Mouse (Mus musculus): ENCODE results near the gene Pigg. TPM values are rescaled to one million over a fixed set of nuclear protein-coding genes. Genes with fewer than 3 reads are reported as not detected.
A peak's percentile ranks its signal among the peaks of the same experiment; 100 is the strongest.

The Pigg gene
- polyA plus RNA-seq, 2 experiments: 2.4 to 5.8 TPM

GRCm38 (mm10) chr5:108366984-108367841, 54.8 kb downstream of the Pigg start:
- Histone ChIP-seq H3K9ac (ENCODE audit: low read depth, low read length, severe bottlenecking) (peak overlapping the region; percentile 50), H3K4me3 (replicated peaks; ENCODE audit: low read length) (peak overlapping the region; percentile 52), H3K36me3 (ENCODE audit: control insufficient read depth, insufficient read depth, low read length) (no peaks in the 10 kb centered on the region), H3K9me3 (ENCODE audit: control insufficient read depth, low read length) (no peaks in the 10 kb centered on the region), H3K27ac (replicated peaks; ENCODE audit: low read depth, low read length) (no peak overlapping the region), H3K27me3 (ENCODE audit: control insufficient read depth, insufficient read depth, low read length) (peaks cover 88% of the 10 kb centered on the region), H3K4me1 (ENCODE audit: control insufficient read depth, insufficient read depth, low read length) (peaks cover 15% of the 10 kb centered on the region), H3K4me2 (replicated peaks; ENCODE audit: low read depth, low read length, severe bottlenecking) (peak overlapping the region; percentile 94)
- ATAC-seq (ENCODE audit: low FRiP score, low read depth) (peak; percentile 32; the same call in 1 of the 2 replicates), DNase-seq (ENCODE audit: low spot score) (no peak)
- no peak for TF ChIP-seq POLR2A (IDR thresholded peaks at IDR 0.05; ENCODE audit: borderline replicate concordance, extremely low read depth, insufficient read depth, insufficient read length)
- WGBS: under 1% methylated on average over 53 of the region's 100 CpGs

DNA sequence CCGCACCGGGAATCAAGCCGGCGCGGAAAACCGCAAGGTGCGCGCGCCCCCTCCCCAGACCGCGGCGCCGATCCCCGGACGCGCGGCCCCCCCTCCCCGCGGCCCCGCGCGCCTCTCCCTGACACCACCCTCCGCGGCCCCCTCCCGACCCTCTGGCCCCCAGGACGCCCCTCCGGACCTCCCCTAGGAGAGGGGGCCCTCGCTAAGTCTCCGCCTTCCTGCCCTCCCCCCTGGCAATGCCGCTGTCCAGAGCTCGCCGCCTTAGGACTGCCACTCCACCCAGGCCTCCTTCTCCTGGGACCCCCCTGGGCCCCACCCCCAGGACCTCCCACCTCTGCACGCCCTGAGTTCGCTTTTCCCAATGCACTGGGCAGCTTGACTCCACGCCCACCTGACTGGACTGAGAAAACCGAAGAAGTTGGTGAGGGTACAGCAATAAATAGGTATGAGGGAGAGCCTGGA, 55.5 kb downstream of the Pigg start, which contains the start of gene Gm42517:
Gene Gm42517, minus strand, starts transcription at position 52 of the 462 bp plus-strand sequence.
- no peak within 1 kb of the TSS for H3K27ac ChIP-seq (replicated peaks; ENCODE audit: low read depth, low read length)
- ATAC-seq (ENCODE audit: low FRiP score, low read depth): no peak
- peak within 1 kb of the TSS; percentile 94 for H3K4me2 ChIP-seq (replicated peaks; ENCODE audit: low read depth, low read length, severe bottlenecking)
- H3K4me1 ChIP-seq (ENCODE audit: control insufficient read depth, insufficient read depth, low read length): peaks cover 15% of the 10 kb centered on the region
- H3K36me3 ChIP-seq (ENCODE audit: control insufficient read depth, insufficient read depth, low read length): no peaks in the 10 kb centered on the region
- H3K4me3 ChIP-seq (replicated peaks; ENCODE audit: low read length): peak within 1 kb of the TSS; percentile 52
- peaks cover 89% of the 10 kb centered on the region for H3K27me3 ChIP-seq (ENCODE audit: control insufficient read depth, insufficient read depth, low read length)
- no peak for TF ChIP-seq POLR2A (IDR thresholded peaks at IDR 0.05; ENCODE audit: borderline replicate concordance, extremely low read depth, insufficient read depth, insufficient read length)
- 1% methylated on average over 10 of the region's 36 CpGs for WGBS
- H3K9me3 ChIP-seq (ENCODE audit: control insufficient read depth, low read length): no peaks in the 10 kb centered on the region
- no peak for DNase-seq (ENCODE audit: low spot score)
- H3K9ac ChIP-seq (ENCODE audit: low read depth, low read length, severe bottlenecking): peak within 1 kb of the TSS; percentile 50

DNA sequence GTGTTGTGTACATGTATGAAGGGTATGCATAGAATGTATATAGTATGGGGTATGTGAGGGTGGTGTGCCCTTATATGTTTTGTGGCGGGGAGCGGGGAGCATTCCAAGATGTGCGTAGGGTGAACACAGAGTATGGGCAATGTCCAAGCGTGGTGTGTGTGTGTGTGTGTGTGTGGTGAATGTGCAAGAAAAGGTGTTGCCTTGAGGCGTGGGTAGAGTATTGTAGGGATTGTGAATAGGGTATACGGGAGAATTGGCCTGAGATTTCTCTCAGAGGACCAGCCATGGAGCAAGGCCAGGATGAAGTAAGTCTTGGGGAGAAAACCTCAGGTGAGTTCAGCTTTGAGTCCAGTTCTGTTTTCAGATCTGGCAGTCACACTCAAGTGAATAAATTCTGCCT, 56.0 kb downstream of the Pigg start:
- Histone ChIP-seq H3K36me3 (ENCODE audit: control insufficient read depth, insufficient read depth, low read length) (no peaks in the 10 kb centered on the region), H3K27me3 (ENCODE audit: control insufficient read depth, insufficient read depth, low read length) (peaks cover 85% of the 10 kb centered on the region), H3K9ac (ENCODE audit: low read depth, low read length, severe bottlenecking) (no peak overlapping the region), H3K27ac (replicated peaks; ENCODE audit: low read depth, low read length) (no peak overlapping the region), H3K4me2 (replicated peaks; ENCODE audit: low read depth, low read length, severe bottlenecking) (peak overlapping the region; percentile 94), H3K4me1 (ENCODE audit: control insufficient read depth, insufficient read depth, low read length) (peaks cover 15% of the 10 kb centered on the region), H3K9me3 (ENCODE audit: control insufficient read depth, low read length) (no peaks in the 10 kb centered on the region), H3K4me3 (replicated peaks; ENCODE audit: low read length) (peak overlapping the region; percentile 52)
- TF ChIP-seq POLR2A (IDR thresholded peaks at IDR 0.05; ENCODE audit: borderline replicate concordance, extremely low read depth, insufficient read depth, insufficient read length): no peak
- ATAC-seq (ENCODE audit: low FRiP score, low read depth) (no peak), DNase-seq (ENCODE audit: low spot score) (no peak)
- WGBS: 9% methylated on average over 6 of the region's 6 CpGs

DNA sequence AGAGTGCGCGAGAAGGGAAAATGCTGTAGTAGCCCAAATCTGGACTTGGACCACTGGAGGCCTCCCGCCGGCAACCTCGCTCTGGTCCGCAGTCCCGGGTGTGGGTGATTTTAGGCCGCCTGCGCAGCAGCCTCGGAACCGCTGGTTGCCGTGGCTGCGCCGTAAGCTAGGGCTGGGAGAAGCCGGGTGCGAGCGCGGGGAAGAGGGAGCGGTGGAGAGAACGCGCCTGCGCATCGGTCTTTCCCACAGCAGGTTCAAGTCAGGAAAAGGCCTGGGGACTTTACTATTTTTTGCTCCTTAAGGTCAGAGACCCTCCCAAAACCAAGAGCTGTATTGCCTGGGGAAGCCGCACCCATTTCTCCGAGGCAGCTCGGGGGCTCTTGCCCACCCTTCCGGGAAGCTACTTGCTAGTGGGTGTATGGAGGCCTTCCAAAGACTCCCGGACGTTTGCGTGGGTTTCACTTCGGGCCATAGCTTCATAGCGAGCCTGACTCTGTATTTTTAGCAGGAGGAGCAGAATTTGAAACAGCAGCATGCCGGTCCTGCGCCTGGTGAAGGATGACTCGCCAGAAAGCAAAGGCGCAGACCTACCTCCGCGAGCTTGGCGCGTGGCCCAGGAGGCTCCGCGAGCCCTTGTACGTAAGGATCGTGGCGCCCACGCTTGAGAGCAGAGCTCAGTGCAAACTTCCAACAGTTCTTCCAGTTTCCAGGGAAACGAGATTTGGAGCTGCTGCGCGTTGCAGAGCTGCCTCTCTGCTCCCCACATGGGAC, 56.6 kb downstream of the Pigg start:
- TF ChIP-seq POLR2A (IDR thresholded peaks at IDR 0.05; ENCODE audit: borderline replicate concordance, extremely low read depth, insufficient read depth, insufficient read length): no peak
- ATAC-seq (ENCODE audit: low FRiP score, low read depth) (no peak), DNase-seq (ENCODE audit: low spot score) (peak; percentile 32)
- Histone ChIP-seq H3K4me1 (ENCODE audit: control insufficient read depth, insufficient read depth, low read length) (peaks cover 15% of the 10 kb centered on the region), H3K4me3 (replicated peaks; ENCODE audit: low read length) (peak overlapping the region; percentile 41), H3K4me2 (replicated peaks; ENCODE audit: low read depth, low read length, severe bottlenecking) (peak overlapping the region; percentile 94), H3K27me3 (ENCODE audit: control insufficient read depth, insufficient read depth, low read length) (peaks cover 83% of the 10 kb centered on the region), H3K9ac (ENCODE audit: low read depth, low read length, severe bottlenecking) (0 out of 2 replicates have a peak overlapping the region, but pooled peaks have one; percentile 28), H3K36me3 (ENCODE audit: control insufficient read depth, insufficient read depth, low read length) (no peaks in the 10 kb centered on the region), H3K9me3 (ENCODE audit: control insufficient read depth, low read length) (no peaks in the 10 kb centered on the region), H3K27ac (replicated peaks; ENCODE audit: low read depth, low read length) (no peak overlapping the region)
- WGBS: under 1% methylated on average over 49 of the region's 49 CpGs

GRCm38 (mm10) chr5:108369964-108370363, 57.6 kb downstream of the Pigg start:
- DNase-seq (ENCODE audit: low spot score): no peak
- H3K36me3 ChIP-seq (ENCODE audit: control insufficient read depth, insufficient read depth, low read length): no peaks in the 10 kb centered on the region
- H3K9ac ChIP-seq (ENCODE audit: low read depth, low read length, severe bottlenecking): no peak overlapping the region
- WGBS: 3% methylated on average over 6 of the region's 6 CpGs
- no peak overlapping the region for H3K27ac ChIP-seq (replicated peaks; ENCODE audit: low read depth, low read length)
- H3K27me3 ChIP-seq (ENCODE audit: control insufficient read depth, insufficient read depth, low read length): peaks cover 75% of the 10 kb centered on the region
- H3K9me3 ChIP-seq (ENCODE audit: control insufficient read depth, low read length): no peaks in the 10 kb centered on the region
- ATAC-seq (ENCODE audit: low FRiP score, low read depth): no peak
- H3K4me3 ChIP-seq (replicated peaks; ENCODE audit: low read length): no peak overlapping the region
- H3K4me2 ChIP-seq (replicated peaks; ENCODE audit: low read depth, low read length, severe bottlenecking): no peak overlapping the region
- no peak for TF ChIP-seq POLR2A (IDR thresholded peaks at IDR 0.05; ENCODE audit: borderline replicate concordance, extremely low read depth, insufficient read depth, insufficient read length)
- peaks cover 15% of the 10 kb centered on the region for H3K4me1 ChIP-seq (ENCODE audit: control insufficient read depth, insufficient read depth, low read length)
